Mouse (Mus musculus) cerebellum, adult 9-11 months (tissue): ENCODE measurements at regions not wholly inside any gene's neighbourhood (a gene's known extent, or its start where the extent isn't known, plus 50 kb on each side); places are given as distances from the start of the nearest gene placed in this dataset.

Experiments used
- DNase-seq: peaks from one replicate; pipeline ENCODE4 v3.0.0; 2022

DNA sequence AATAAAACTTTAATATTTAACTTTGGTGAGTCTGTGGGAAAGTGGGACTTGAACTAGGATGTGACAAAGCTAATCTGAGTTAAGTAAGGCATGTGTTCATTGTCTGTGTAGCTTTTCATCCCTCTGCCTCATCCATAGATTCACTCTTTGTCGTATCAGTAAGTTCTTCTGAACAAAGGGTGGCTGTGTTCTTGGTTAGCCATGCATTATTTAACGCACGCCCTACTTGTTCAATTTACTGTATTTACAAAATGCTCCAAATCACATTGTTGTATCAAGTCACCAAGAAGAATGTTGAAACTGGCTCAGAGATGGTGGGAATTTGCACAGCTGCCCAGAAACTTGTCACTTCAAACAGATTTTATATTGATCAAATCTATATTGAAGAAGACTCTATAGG, 132.2 kb upstream of the Meis1 start:
- no peak for DNase-seq

DNA sequence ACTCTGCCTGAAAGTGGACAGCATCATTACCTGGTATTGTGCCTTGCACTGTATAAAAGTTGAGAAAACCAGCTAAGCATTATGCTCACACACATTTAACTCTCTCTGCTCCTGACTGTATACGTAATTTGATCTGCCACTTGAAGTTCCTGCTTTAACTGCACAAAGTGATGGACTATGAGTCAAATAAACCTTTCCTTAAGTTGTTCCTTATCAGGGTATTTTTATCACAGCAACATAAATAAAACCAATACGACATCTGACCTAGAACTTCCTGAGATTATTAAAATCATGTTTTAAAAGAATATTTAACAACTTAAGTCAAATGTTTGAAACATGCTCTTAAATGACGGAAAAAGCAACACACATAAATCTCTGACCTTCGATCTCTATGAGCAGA, 134.9 kb upstream of the Meis1 start:
- no peak for DNase-seq

DNA sequence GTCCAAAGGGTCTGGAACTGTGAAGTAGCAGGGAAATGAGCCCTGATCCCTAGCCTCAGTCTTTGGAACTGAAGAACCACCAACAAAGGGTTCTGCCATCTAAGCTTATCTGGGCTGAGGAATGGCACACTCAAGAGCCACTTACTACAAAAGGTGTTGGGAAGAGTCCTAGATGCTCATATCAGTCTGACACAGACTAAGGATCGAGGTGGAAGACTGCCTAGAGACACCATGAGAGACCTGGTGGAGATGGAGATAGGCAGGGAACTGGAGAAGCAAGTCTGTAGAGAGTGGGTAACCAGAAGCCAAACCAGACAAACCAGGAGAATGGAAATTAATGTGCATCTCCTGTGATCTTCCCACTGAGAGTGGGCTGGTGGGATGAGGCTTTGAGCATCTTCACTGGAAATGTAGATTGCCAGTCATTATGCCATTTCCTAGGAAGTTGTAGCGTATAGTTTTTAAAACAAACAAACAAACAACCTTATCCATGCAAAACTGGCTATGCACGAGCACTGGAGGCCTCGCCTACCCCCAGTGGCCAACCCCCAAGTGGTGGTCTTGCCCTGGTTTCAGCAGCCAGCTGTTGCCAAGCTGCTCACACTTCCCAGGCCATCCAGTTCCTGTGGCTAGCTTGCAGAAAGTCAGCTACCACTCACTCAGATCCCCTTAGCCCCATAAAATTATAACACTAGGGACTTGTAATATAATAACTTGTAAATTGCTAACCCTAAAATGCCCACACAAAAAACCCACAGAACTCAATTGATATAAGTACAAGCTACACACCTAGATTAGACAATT, 136.2 kb upstream of the Meis1 start:
- DNase-seq: no peak

DNA sequence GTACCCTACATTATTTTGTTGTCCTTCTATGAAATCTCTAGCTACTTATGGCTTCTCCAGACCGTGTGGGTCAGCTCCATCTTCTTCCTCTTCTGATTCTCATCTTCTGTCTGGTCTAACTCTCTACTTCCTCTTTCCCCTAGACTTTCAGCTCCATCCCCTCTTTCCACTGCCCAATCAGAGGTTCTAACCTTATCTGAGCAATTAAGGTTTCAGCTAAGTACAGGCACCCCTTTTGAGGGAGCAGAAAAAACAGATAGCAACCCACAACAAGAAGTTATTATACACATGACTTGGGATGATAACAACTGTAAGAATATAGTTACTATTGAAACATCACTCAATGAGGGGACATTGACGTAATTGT, 136.8 kb upstream of the Meis1 start:
- no peak for DNase-seq

GRCm38 (mm10) chr11:19160227-19160626, 141.4 kb upstream of the Meis1 start:
- no peak for DNase-seq

- DNase-seq: no peak
Measured at GRCm38 (mm10) chr11:19160669-19161068, 141.9 kb upstream of the Meis1 start.

GRCm38 (mm10) chr11:19170938-19171337, 152.2 kb upstream of the Meis1 start:
- no peak for DNase-seq

GRCm38 (mm10) chr11:19174305-19175017, 155.7 kb upstream of the Meis1 start:
- DNase-seq: no peak

DNA sequence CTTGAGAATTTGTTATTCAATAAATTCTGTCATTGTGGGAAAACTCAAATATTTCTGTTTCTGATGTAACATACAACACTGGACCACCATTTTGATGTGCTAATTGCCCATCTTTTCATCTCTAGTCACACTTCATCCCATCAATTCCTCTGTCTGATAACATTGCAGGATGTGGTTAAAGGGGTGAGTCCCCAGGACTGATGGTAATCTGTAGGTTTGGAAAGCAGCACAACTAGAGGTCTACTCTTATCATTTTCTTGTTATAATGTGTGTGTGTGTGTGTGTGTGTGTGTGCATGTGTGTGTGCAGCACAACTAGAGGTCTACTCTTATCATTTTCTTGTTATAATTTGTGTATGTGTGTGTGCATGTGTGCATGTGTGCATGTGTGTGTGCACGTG, 160.5 kb upstream of the Meis1 start:
- DNase-seq: no peak

DNA sequence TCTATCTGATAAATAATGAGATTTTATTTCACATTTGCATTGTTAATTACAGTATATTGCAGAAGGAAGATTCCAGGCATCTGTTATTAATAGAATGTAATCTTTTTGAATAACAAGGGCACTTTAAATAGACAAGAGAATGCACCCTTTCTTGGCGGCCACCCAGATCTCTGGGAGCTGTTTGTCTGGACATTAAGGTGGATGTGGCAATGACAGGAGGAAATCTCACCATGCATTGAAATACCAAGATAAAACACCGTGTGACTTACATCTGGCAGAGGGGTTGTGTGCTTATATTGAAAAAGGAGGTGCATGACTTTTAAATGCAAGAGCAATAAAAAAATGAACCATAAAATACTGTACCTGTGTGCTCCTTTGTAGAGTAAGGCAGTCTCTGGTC, 171.0 kb upstream of the Meis1 start:
- no peak for DNase-seq

GRCm38 (mm10) chr11:19194464-19194863, 175.7 kb upstream of the Meis1 start:
- DNase-seq: no peak

DNA sequence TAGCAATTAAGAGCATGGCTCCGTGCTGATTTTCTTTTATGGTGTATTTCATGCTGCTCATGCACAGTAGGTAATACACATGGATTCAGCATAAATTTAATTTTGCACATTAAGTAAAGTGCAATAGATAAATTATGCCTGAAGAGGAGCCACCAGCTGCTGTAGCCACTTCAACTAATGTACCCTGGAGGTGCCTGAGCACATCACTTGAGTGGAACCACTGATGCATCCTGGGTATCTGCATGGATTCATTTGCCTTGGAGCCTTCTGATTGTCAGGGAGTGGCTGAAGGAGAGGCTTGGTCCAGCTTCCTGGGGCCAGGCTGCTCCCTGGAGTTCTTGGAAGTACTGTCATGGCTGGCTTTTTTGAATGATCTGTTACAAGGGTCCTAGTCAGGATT, 179.0 kb upstream of the Meis1 start:
- DNase-seq: no peak

- no peak for DNase-seq
Measured at GRCm38 (mm10) chr11:19202602-19203517, 184.1 kb upstream of the Meis1 start.

- DNase-seq: no peak
Measured at GRCm38 (mm10) chr11:19203518-19203900, 184.7 kb upstream of the Meis1 start.

DNA sequence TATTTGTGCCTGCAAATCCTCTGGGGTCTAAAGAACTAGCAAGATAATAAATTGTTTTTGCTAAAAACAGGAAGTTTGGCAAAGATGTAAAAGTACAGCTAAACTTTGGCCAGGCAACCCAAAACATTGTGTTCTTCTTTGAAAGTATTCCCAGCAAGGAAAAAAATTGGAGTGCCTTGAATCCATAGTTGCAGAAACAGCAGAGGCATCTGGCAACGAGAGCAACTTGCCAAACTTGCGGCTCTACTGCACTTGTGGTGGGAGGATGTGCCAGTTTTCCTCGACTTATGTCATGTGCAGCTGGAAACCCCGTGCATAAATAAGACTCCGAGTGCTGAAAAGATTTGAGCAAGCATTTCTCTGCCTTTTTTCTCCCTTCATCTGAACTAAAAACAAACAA, 185.2 kb upstream of the Meis1 start:
- DNase-seq: peak; percentile 18

GRCm38 (mm10) chr11:19204521-19204920, 185.7 kb upstream of the Meis1 start:
- no peak for DNase-seq

DNA sequence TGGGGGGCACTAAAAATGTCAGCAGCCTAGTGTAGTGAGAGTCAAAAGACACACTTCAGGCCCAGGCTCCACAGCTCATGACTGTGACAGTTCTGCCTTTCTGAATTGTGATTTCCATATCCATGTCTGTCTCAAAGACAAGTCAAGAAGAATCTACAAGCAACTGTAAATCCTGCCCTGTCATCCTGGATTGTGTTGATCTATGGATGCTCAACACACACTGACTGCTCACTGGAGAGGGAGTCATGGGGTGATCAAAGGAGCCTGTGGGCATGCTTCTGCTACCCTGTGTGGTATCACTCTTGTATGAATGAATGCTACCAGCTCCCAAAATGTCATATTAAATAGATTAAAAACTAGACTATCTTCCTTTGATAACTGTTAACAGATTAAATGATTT, 186.4 kb upstream of the Meis1 start:
- DNase-seq: no peak

DNA sequence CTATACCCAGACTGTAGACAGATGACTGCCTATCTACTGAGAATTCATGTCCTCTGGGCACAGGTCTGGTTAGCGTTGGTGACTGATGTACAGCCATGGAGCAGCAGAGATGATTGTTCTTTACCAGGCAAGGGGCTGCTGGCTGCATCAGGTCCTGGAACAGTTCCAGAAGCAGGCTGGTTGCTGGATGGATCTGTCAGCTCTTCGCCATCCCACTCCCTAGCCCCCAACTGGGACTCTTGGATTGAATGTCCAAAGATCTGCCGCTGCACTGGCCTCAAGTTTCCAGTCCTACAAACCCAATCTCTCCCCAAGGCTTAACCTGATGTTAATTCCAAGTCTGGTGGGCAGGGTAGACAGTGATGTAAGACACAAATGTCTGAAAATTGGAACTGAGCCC, 200.7 kb upstream of the Meis1 start:
- DNase-seq: no peak

GRCm38 (mm10) chr11:19221442-19221841, 202.7 kb upstream of the Meis1 start:
- DNase-seq: no peak

DNA sequence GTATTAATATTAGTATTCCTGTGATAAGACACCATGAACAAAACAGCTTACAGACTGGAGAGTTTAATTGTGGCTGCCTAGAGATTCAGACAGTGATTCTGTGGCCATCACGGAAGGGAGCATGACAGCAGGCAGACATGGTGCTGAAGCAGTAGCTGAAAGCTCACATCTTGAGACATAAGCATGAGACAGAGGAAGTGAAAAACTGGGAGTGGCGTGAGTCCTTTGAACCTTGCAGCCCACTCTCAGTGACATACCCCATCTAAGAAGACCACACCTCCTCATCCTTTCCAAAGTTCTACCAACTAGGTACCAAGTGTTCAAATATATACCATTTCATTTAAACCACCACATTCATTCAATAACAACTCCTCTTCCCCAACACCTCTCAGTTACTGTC, 208.0 kb upstream of the Meis1 start:
- DNase-seq: no peak

DNA sequence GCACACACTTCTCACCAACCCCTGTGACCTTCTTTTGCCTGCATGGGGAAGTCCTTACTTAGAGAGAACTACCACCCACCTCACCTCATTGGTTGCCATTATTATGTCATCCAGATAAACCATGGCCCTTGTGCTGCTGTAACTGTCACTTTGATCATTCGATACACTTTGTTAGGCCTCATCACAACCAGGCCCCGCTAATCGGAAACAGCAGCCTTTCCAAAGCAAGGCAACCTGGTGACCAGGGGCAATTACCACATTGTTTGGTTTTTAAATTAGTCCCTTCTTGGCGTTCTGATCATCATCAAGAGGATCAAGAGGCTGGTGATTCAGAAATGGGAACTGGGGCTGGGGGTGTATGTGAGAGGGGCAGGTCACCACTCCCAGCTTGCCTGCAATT, 208.9 kb upstream of the Meis1 start:
- DNase-seq: no peak

GRCm38 (mm10) chr11:19246390-19247114, 227.8 kb upstream of the Meis1 start:
- no peak for DNase-seq

DNA sequence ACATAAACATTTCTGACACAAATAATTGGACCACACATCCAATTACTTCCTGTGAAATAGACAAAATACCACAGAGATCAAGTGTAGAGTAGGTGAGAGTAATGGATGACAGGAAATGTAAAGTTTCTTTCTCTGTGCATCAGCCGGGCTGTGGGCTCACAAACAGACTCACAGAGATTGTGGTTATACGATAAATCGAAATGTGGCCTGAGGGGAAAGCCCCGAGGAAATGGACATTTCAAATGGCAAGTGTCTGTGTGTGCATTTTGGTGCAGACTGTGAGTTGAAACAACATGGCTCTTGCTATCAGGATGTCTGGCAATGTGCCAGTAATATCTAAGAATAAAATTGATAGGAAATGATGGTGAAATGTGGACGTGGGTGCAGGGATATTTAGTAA, 234.8 kb upstream of the Meis1 start:
- no peak for DNase-seq
